Mouse (Mus musculus) liver, embryonic 12.5 days (tissue): Measurements from ENCODE around the gene Cnp. TPM values are rescaled to one million over a fixed set of nuclear protein-coding genes. Genes with fewer than 3 reads are reported as not detected.
A peak's percentile ranks its signal among the peaks of the same experiment; 100 is the strongest.
"Not testable (repeated sequence)": the region's sequence is repeated elsewhere in the genome, so short reads cannot be mapped to it uniquely, and the experiment has no call there.

ENCODE experiments used
- ATAC-seq: fragments of 200-750 bp; cut with Nextera tagmentation; 2 replicates; pipeline ENCODE4 v1.8.0; 2017; ENCODE audit warnings: moderate number of reproducible peaks, mild to moderate bottlenecking, moderate library complexity
- H3K27ac ChIP-seq: fragments of 300-500 bp; sonication (generic); 2 replicates; pipeline ENCODE4 v1.5.1; 2016; ENCODE audit warnings: mild to moderate bottlenecking
- H3K27me3 ChIP-seq: fragments of 300-500 bp; sonication (generic); replicated peaks from 2 replicates; pipeline ENCODE4 v1.6.1; 2016; ENCODE audit warnings: mild to moderate bottlenecking, moderate library complexity
- H3K36me3 ChIP-seq: fragments of 300-500 bp; sonication (generic); 2 replicates; pipeline ENCODE4 v1.6.1; 2016; ENCODE audit warnings: mild to moderate bottlenecking, moderate library complexity
- H3K4me1 ChIP-seq: fragments of 300-500 bp; sonication (generic); 2 replicates; pipeline ENCODE4 v1.6.1; 2016
- H3K4me2 ChIP-seq: fragments of 300-500 bp; sonication (generic); 2 replicates; pipeline ENCODE4 v1.6.1; 2016; ENCODE audit warnings: mild to moderate bottlenecking, moderate library complexity
- H3K4me3 ChIP-seq: fragments of 300-500 bp; sonication (generic); 2 replicates; pipeline ENCODE4 v1.5.1; 2016; ENCODE audit warnings: mild to moderate bottlenecking, moderate library complexity
- H3K9ac ChIP-seq: fragments of 300-500 bp; sonication (generic); 2 replicates; pipeline ENCODE4 v1.6.1; 2016; ENCODE audit warnings: mild to moderate bottlenecking, moderate library complexity
- H3K9me3 ChIP-seq: fragments of 300-500 bp; sonication (generic); replicated peaks from 2 replicates; pipeline ENCODE4 v1.6.1; 2016; ENCODE audit warnings: mild to moderate bottlenecking, moderate library complexity
- WGBS: fragments of 180-500 bp; shearing (Covaris S2); methylation state at CpG from one replicate; pipeline ENCODE4 v1.1.7; 2016; ENCODE audit not compliant: insufficient replicate concordance; 5-methylcytosine and 5-hydroxymethylcytosine counted together
- polyA plus RNA-seq: library from polyadenylated mRNA; unstranded; fragments of >200 nt; fragmentation: Nextera tagmentation; extraction: Ambion mirVana; gene quantifications from 2 replicates; pipeline ENCODE4 v1.2.1, GENCODE M21; 2016

Gene Cnp
- polyA plus RNA-seq, 1 experiment from 2014 or later: 12.9 TPM

- Histone ChIP-seq H3K9ac (no peak overlapping the region), H3K4me1 (peaks cover 65% of the 10 kb centered on the region), H3K36me3 (peaks cover 38% of the 10 kb centered on the region), H3K27me3 (no peaks in the 10 kb centered on the region), H3K9me3 (no peaks in the 10 kb centered on the region), H3K27ac (no peak overlapping the region), H3K4me2 (no peak overlapping the region), H3K4me3 (no peak overlapping the region)
- ATAC-seq: no peak
- 82% methylated on average over 3 of the region's 3 CpGs for WGBS
Measured at GRCm38 (mm10) chr11:100613241-100613640, 38.5 kb downstream of the Cnp start.

- no peak overlapping the region for H3K4me2 ChIP-seq
- H3K27ac ChIP-seq: no peak overlapping the region
- no peak overlapping the region for H3K9ac ChIP-seq
- H3K9me3 ChIP-seq: no peaks in the 10 kb centered on the region
- ATAC-seq: no peak
- peaks cover 59% of the 10 kb centered on the region for H3K4me1 ChIP-seq
- 79% methylated on average over 5 of the region's 5 CpGs for WGBS
- no peaks in the 10 kb centered on the region for H3K27me3 ChIP-seq
- peaks cover 19% of the 10 kb centered on the region for H3K36me3 ChIP-seq
- no peak overlapping the region for H3K4me3 ChIP-seq
Measured at GRCm38 (mm10) chr11:100616332-100616731, 41.6 kb downstream of the Cnp start.

- H3K4me2 ChIP-seq, H3K9me3 ChIP-seq, H3K4me3 ChIP-seq, H3K27ac ChIP-seq, ATAC-seq, H3K9ac ChIP-seq, H3K27me3 ChIP-seq: not testable (repeated sequence)
- Histone ChIP-seq H3K4me1 (peaks cover 55% of the 10 kb centered on the region), H3K36me3 (peaks cover 15% of the 10 kb centered on the region)
- 73% methylated on average over 7 of the region's 7 CpGs for WGBS
Measured at GRCm38 (mm10) chr11:100616836-100617235, 42.1 kb downstream of the Cnp start.

GRCm38 (mm10) chr11:100617480-100617879, 42.8 kb downstream of the Cnp start:
- Histone ChIP-seq H3K4me1 (peaks cover 58% of the 10 kb centered on the region), H3K36me3 (peaks cover 12% of the 10 kb centered on the region), H3K27me3 (no peaks in the 10 kb centered on the region), H3K9ac (no peak overlapping the region), H3K4me3 (no peak overlapping the region), H3K4me2 (peak overlapping the region; percentile 91), H3K9me3 (no peaks in the 10 kb centered on the region), H3K27ac (no peak overlapping the region)
- 91% methylated on average over 4 of the region's 4 CpGs for WGBS
- ATAC-seq: no peak

GRCm38 (mm10) chr11:100618761-100619484, 44.2 kb downstream of the Cnp start, which contains the start of gene Nkiras2:
Gene Nkiras2 (plus strand): TSS chr11:100619244.
- peak within 1 kb of the TSS; percentile 89 for H3K9ac ChIP-seq
- peak within 1 kb of the TSS; percentile 84 for H3K27ac ChIP-seq
- H3K9me3 ChIP-seq: no peaks in the 10 kb centered on the region
- peak within 1 kb of the TSS; percentile 85 for H3K4me3 ChIP-seq
- ATAC-seq: peak; percentile 63
- H3K36me3 ChIP-seq: peaks cover 11% of the 10 kb centered on the region
- peaks cover 68% of the 10 kb centered on the region for H3K4me1 ChIP-seq
- H3K4me2 ChIP-seq: peak within 1 kb of the TSS; percentile 91
- no peaks in the 10 kb centered on the region for H3K27me3 ChIP-seq
- under 1% methylated on average over 35 of the region's 36 CpGs for WGBS

- H3K36me3 ChIP-seq: peaks cover 11% of the 10 kb centered on the region
- under 1% methylated on average over 40 of the region's 40 CpGs for WGBS
- peak overlapping the region; percentile 89 for H3K9ac ChIP-seq
- H3K4me3 ChIP-seq: peak overlapping the region; percentile 85
- no peaks in the 10 kb centered on the region for H3K27me3 ChIP-seq
- no peaks in the 10 kb centered on the region for H3K9me3 ChIP-seq
- peaks cover 69% of the 10 kb centered on the region for H3K4me1 ChIP-seq
- peak overlapping the region; percentile 91 for H3K4me2 ChIP-seq
- peak; percentile 92 for ATAC-seq
- peak overlapping the region; percentile 84 for H3K27ac ChIP-seq
Measured at GRCm38 (mm10) chr11:100619485-100619975, 44.8 kb downstream of the Cnp start.

GRCm38 (mm10) chr11:100619982-100620381, 45.3 kb downstream of the Cnp start, which contains the start of gene Dnajc7:
Gene Dnajc7 (minus strand): TSS chr11:100620168.
- peak within 1 kb of the TSS; percentile 85 for H3K4me3 ChIP-seq
- H3K4me1 ChIP-seq: peaks cover 69% of the 10 kb centered on the region
- H3K27me3 ChIP-seq: no peaks in the 10 kb centered on the region
- peak within 1 kb of the TSS; percentile 89 for H3K9ac ChIP-seq
- ATAC-seq: peak; percentile 15
- H3K36me3 ChIP-seq: peaks cover 15% of the 10 kb centered on the region
- peak within 1 kb of the TSS; percentile 91 for H3K4me2 ChIP-seq
- H3K27ac ChIP-seq: peak within 1 kb of the TSS; percentile 84
- H3K9me3 ChIP-seq: no peaks in the 10 kb centered on the region
- 7% methylated on average over 11 of the region's 11 CpGs for WGBS

- peak overlapping the region; percentile 88 for H3K4me3 ChIP-seq
- peak overlapping the region; percentile 80 for H3K27ac ChIP-seq
- peak overlapping the region; percentile 85 for H3K9ac ChIP-seq
- WGBS: under 1% methylated on average over 24 of the region's 24 CpGs
- no peaks in the 10 kb centered on the region for H3K27me3 ChIP-seq
- H3K4me2 ChIP-seq: peak overlapping the region; percentile 83
- H3K9me3 ChIP-seq: no peaks in the 10 kb centered on the region
- H3K4me1 ChIP-seq: peaks cover 64% of the 10 kb centered on the region
- peak; percentile 80 for ATAC-seq
- peaks cover 30% of the 10 kb centered on the region for H3K36me3 ChIP-seq
Measured at GRCm38 (mm10) chr11:100622714-100623113, 48.0 kb downstream of the Cnp start.

GRCm38 (mm10) chr11:100623867-100624266, 49.2 kb downstream of the Cnp start:
- Histone ChIP-seq H3K27me3 (0 out of 2 replicates have a peak, but pooled peaks cover under 1% of the 10 kb centered on the region), H3K9ac (peak overlapping the region; percentile 85), H3K27ac (peak overlapping the region; percentile 45; the same call in 1 of the 2 replicates), H3K4me2 (peak overlapping the region; percentile 83), H3K4me1 (peaks cover 63% of the 10 kb centered on the region), H3K4me3 (peak overlapping the region; percentile 88), H3K36me3 (peaks cover 30% of the 10 kb centered on the region), H3K9me3 (no peaks in the 10 kb centered on the region)
- ATAC-seq: no peak
- WGBS: 52% methylated on average over 5 of the region's 5 CpGs

GRCm38 (mm10) chr11:100625754-100626700, 51.3 kb downstream of the Cnp start:
- WGBS: 86% methylated on average over 23 of the region's 23 CpGs
- Histone ChIP-seq H3K9me3 (no peaks in the 10 kb centered on the region), H3K4me2 (peak overlapping the region; percentile 35; the same call in 1 of the 2 replicates), H3K4me1 (peaks cover 61% of the 10 kb centered on the region), H3K27ac (peak overlapping the region; percentile 10; the same call in 1 of the 2 replicates), H3K4me3 (no peak overlapping the region), H3K27me3 (peaks cover 20% of the 10 kb centered on the region), H3K36me3 (peaks cover 30% of the 10 kb centered on the region), H3K9ac (no peak overlapping the region)
- no peak for ATAC-seq

- Histone ChIP-seq H3K9me3 (no peaks in the 10 kb centered on the region), H3K4me2 (peak overlapping the region; percentile 35), H3K27ac (peak overlapping the region; percentile 16; the same call in 1 of the 2 replicates), H3K27me3 (peaks cover 20% of the 10 kb centered on the region), H3K36me3 (peaks cover 30% of the 10 kb centered on the region), H3K4me1 (peaks cover 61% of the 10 kb centered on the region), H3K9ac (no peak overlapping the region), H3K4me3 (no peak overlapping the region)
- WGBS: 11% methylated on average over 9 of the region's 9 CpGs
- peak; percentile 69 for ATAC-seq
Measured at GRCm38 (mm10) chr11:100626701-100627195, 52.0 kb downstream of the Cnp start.
